Mouse (Mus musculus) liver, postnatal 0 days (tissue): ENCODE data around the gene Rdh16f2.

ENCODE experiments used
- CTCF ChIP-seq: sonication (generic); IDR thresholded peaks from 2 replicates; pipeline ENCODE4 v1.5.1; 2016; ENCODE audit warnings: antibody characterized with exemption, low read depth
- EP300 ChIP-seq: IDR thresholded peaks from 2 replicates; pipeline ENCODE4 v1.6.1; 2016; ENCODE audit warnings: antibody characterized with exemption, low read depth, mild to moderate bottlenecking

DNA sequence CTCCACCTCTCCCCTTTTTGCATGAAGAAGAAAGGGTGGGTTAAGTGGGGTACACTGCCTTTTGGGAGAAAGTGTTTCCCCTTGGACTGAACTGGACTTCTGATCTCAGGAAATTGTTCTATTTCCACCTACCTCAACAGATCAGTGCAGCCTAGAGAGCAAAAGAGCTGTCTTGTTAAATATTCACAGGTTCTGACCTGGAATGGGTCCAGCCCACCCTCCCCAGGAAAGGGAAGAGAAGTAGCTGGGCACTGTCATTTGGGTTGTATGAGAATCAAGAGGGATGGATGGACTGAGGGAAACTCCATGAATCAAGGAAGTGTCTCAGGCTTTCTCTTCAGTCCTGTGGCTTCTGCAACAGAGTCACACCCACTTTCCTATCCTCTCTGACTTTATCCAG is 1.3 kb upstream of the Rdh16f2 start:
- TF ChIP-seq EP300 (no peak), CTCF (no peak)
